Mouse (Mus musculus) ES-Bruce4 (cell line): ENCODE measurements around the gene Mdc1. TPM values are rescaled to one million over a fixed set of nuclear protein-coding genes. Genes with fewer than 3 reads are reported as not detected.
A peak's percentile ranks its signal among the peaks of the same experiment; 100 is the strongest.

Source experiments
- H3K27ac ChIP-seq: 2 replicates; pipeline ENCODE4 v1.5.1; 2012; ENCODE audit warnings: low read length, inconsistent platforms; ENCODE audit not compliant: insufficient read depth
- H3K27me3 ChIP-seq: 2 replicates; pipeline ENCODE4 v1.6.1; 2012; ENCODE audit warnings: mild to moderate bottlenecking, low read length, inconsistent platforms; ENCODE audit not compliant: control insufficient read depth, poor library complexity, insufficient read depth, severe bottlenecking
- H3K36me3 ChIP-seq: 2 replicates; pipeline ENCODE4 v1.6.1; 2012; ENCODE audit warnings: inconsistent platforms, mild to moderate bottlenecking, low read length, moderate library complexity; ENCODE audit not compliant: control insufficient read depth, poor library complexity, insufficient read depth, severe bottlenecking
- H3K4me1 ChIP-seq: one replicate; pipeline ENCODE4 v1.8.1; 2011; ENCODE audit warnings: low read length; ENCODE audit not compliant: control insufficient read depth, insufficient read depth
- H3K4me3 ChIP-seq: 2 replicates; pipeline ENCODE4 v1.5.1; 2011; ENCODE audit warnings: low read depth, mild to moderate bottlenecking, low read length
- H3K9ac ChIP-seq: 2 replicates; pipeline ENCODE4 v1.6.1; 2012; ENCODE audit warnings: low read depth, mild to moderate bottlenecking, inconsistent platforms; ENCODE audit not compliant: poor library complexity, severe bottlenecking
- H3K9me3 ChIP-seq: replicated peaks from 2 replicates; pipeline ENCODE4 v1.6.1; 2012; ENCODE audit warnings: mild to moderate bottlenecking, low read length, inconsistent platforms; ENCODE audit not compliant: control insufficient read depth, poor library complexity, insufficient read depth, severe bottlenecking
- CTCF ChIP-seq: IDR thresholded peaks from one replicate; pipeline ENCODE4 v1.8.1; 2011; ENCODE audit warnings: low read depth, low read length
- EP300 ChIP-seq: IDR thresholded peaks from 2 replicates; pipeline ENCODE4 v1.6.1; 2011; ENCODE audit warnings: low read depth, low read length; ENCODE audit not compliant: insufficient read depth
- POLR2A ChIP-seq: IDR thresholded peaks from one replicate; pipeline ENCODE4 v1.8.1; 2011; ENCODE audit warnings: low read length; ENCODE audit not compliant: insufficient read depth
- polyA plus RNA-seq: library from polyadenylated mRNA; stranded (reverse); fragments of >200 nt; gene quantifications from 2 replicates; pipeline ENCODE4 v1.2.4, GENCODE M21; 2011; ENCODE audit warnings: low read depth; ENCODE audit not compliant: missing spikeins, insufficient read depth, insufficient read length

Mdc1 gene
- polyA plus RNA-seq, 1 experiment = 131 TPM

- Histone ChIP-seq H3K36me3 (no peaks in the 10 kb centered on the region), H3K27me3 (no peaks in the 10 kb centered on the region), H3K4me1 (peaks cover 2% of the 10 kb centered on the region), H3K4me3 (no peak overlapping the region), H3K27ac (no peak overlapping the region), H3K9ac (no peak overlapping the region), H3K9me3 (no peaks in the 10 kb centered on the region)
- TF ChIP-seq CTCF (no peak), EP300 (no peak), POLR2A (no peak)
Measured at GRCm38 (mm10) chr17:35803020-35803419, 38.3 kb upstream of the Mdc1 start.

- H3K27me3 ChIP-seq = no peaks in the 10 kb centered on the region
- H3K27ac ChIP-seq = no peak overlapping the region
- no peaks in the 10 kb centered on the region for H3K9me3 ChIP-seq
- peaks cover 2% of the 10 kb centered on the region for H3K4me1 ChIP-seq
- no peak overlapping the region for H3K9ac ChIP-seq
- TF ChIP-seq EP300 (no peak), POLR2A (no peak)
- H3K4me3 ChIP-seq = no peak overlapping the region
- no peaks in the 10 kb centered on the region for H3K36me3 ChIP-seq
Measured at GRCm38 (mm10) chr17:35803858-35804399, 37.4 kb upstream of the Mdc1 start.

GRCm38 (mm10) chr17:35808073-35808472 is 33.2 kb upstream of the Mdc1 start:
- H3K27ac ChIP-seq = no peak overlapping the region

GRCm38 (mm10) chr17:35809395-35809794 is 31.9 kb upstream of the Mdc1 start:
- no peak overlapping the region for H3K9ac ChIP-seq
- peaks cover 13% of the 10 kb centered on the region for H3K4me1 ChIP-seq
- H3K27ac ChIP-seq = no peak overlapping the region
- H3K9me3 ChIP-seq = no peaks in the 10 kb centered on the region
- no peaks in the 10 kb centered on the region for H3K36me3 ChIP-seq
- H3K27me3 ChIP-seq = no peaks in the 10 kb centered on the region
- no peak for TF ChIP-seq CTCF
- TF ChIP-seq EP300 = no peak
- TF ChIP-seq POLR2A = no peak
- no peak overlapping the region for H3K4me3 ChIP-seq

More at GRCm38 (mm10) chr17:35808073-35808472, 33.2 kb upstream of the Mdc1 start:
- Histone ChIP-seq H3K36me3 (no peaks in the 10 kb centered on the region), H3K9me3 (no peaks in the 10 kb centered on the region), H3K4me1 (peaks cover 8% of the 10 kb centered on the region), H3K27me3 (no peaks in the 10 kb centered on the region), H3K9ac (no peak overlapping the region), H3K4me3 (no peak overlapping the region)
- TF ChIP-seq POLR2A = no peak
- TF ChIP-seq CTCF = no peak
- TF ChIP-seq EP300 = no peak

GRCm38 (mm10) chr17:35810900-35811648 is 30.2 kb upstream of the Mdc1 start:
- Histone ChIP-seq H3K9me3 (no peaks in the 10 kb centered on the region), H3K9ac (no peak overlapping the region), H3K36me3 (no peaks in the 10 kb centered on the region), H3K4me1 (peaks cover 13% of the 10 kb centered on the region), H3K4me3 (no peak overlapping the region), H3K27ac (0 out of 2 replicates have a peak overlapping the region, but pooled peaks have one; percentile 9), H3K27me3 (no peaks in the 10 kb centered on the region)
- TF ChIP-seq CTCF = no peak
- no peak for TF ChIP-seq POLR2A
- TF ChIP-seq EP300 = no peak

GRCm38 (mm10) chr17:35812307-35812706 is 29.0 kb upstream of the Mdc1 start:
- Histone ChIP-seq H3K27ac (peak overlapping the region; percentile 22; the same call in 1 of the 2 replicates), H3K4me1 (peaks cover 14% of the 10 kb centered on the region), H3K4me3 (no peak overlapping the region), H3K9ac (no peak overlapping the region), H3K27me3 (no peaks in the 10 kb centered on the region), H3K9me3 (no peaks in the 10 kb centered on the region), H3K36me3 (no peaks in the 10 kb centered on the region)
- TF ChIP-seq EP300 = peak; percentile 97
- TF ChIP-seq POLR2A = no peak
- TF ChIP-seq CTCF = no peak
